Mouse (Mus musculus): Measurements from ENCODE around the gene Gm21292.
"Not testable (repeated sequence)": the region's sequence is repeated elsewhere in the genome, so short reads cannot be mapped to it uniquely, and the experiment has no call there.

Gene Gm21292

GRCm38 (mm10) chrY:9133824-9134223, at the start of gene Gm21292:
Gene Gm21292 (minus strand): TSS chrY:9133924.
- not testable (repeated sequence) for TF ChIP-seq GATA4 (IDR thresholded peaks at IDR 0.05; ENCODE audit: insufficient replicate concordance, low read length)
